Mouse (Mus musculus): ENCODE results near the gene Arrdc5. TPM values are rescaled to one million over a fixed set of nuclear protein-coding genes. Genes with fewer than 3 reads are reported as not detected.

Arrdc5 gene
- polyA plus RNA-seq, 1 experiment from 2014 or later = not detected

DNA sequence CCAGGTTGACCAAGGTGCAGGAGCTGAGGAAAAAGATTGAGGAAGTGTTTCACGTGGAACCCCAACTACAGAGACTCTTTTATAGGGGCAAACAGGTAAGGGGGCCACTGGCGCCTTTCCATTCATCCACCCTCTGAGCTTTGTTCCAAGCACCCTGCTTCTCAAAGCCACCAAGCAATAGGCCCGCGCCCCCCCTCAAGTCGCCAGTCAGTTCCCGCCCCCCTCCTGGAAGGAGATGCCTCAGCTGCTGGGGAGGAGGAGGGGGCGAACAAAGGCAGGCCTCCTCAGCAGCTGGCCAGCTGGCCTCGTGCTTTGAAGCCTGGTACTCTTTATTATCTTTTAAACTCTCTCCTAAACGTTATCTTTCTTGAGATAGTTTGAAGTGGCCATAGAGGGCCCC lies 5.1 kb upstream of the Arrdc5 start:
- no peak overlapping the region for H3K27ac ChIP-seq (ENCODE audit: low read length)
- H3K9ac ChIP-seq (replicated peaks; ENCODE audit: low read depth, low read length) = no peak overlapping the region; the same call in 1 of the 2 replicates
- no peak for ATAC-seq
- H3K4me3 ChIP-seq (replicated peaks; ENCODE audit: low read length) = peak overlapping the region; percentile 83
- peak overlapping the region; percentile 90 for H3K4me2 ChIP-seq (ENCODE audit: low read length)
- no peaks in the 10 kb centered on the region for H3K36me3 ChIP-seq (ENCODE audit: control insufficient read depth, insufficient read depth)
- peaks cover 26% of the 10 kb centered on the region for H3K4me1 ChIP-seq (replicated peaks; ENCODE audit: control insufficient read depth, insufficient read depth, low read length)
- WGBS = 20% methylated on average over 9 of the region's 9 CpGs
- H3K27me3 ChIP-seq (replicated peaks; ENCODE audit: control insufficient read depth, insufficient read depth, low read length) = no peaks in the 10 kb centered on the region
- H3K9me3 ChIP-seq (ENCODE audit: control insufficient read depth, low read length) = no peaks in the 10 kb centered on the region

DNA sequence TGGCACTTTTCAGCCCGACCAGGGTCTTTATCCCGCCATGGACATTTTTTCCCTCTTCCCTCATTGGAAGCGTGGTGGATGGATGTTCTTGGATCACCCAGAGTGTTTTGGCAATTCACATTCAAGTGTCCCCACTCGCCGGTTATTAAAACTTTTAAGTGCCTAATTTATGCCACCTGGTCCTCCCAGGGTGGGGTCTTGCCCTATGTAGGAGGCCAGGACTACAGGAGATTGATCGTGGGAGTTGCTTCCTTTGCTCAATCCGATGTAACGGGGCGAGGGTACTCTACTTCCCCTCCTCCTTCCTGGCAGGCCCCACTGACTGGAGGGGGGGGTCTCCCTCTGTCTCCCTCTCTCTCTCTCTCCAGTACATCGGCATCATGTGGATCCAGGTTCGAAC lies 4.6 kb upstream of the Arrdc5 start:
- H3K4me2 ChIP-seq (ENCODE audit: low read length) = peak overlapping the region; percentile 90
- no peaks in the 10 kb centered on the region for H3K36me3 ChIP-seq (ENCODE audit: control insufficient read depth, insufficient read depth)
- H3K27me3 ChIP-seq (replicated peaks; ENCODE audit: control insufficient read depth, insufficient read depth, low read length) = no peaks in the 10 kb centered on the region
- peak overlapping the region; percentile 83 for H3K4me3 ChIP-seq (replicated peaks; ENCODE audit: low read length)
- 11% methylated on average over 11 of the region's 11 CpGs for WGBS
- peaks cover 26% of the 10 kb centered on the region for H3K4me1 ChIP-seq (replicated peaks; ENCODE audit: control insufficient read depth, insufficient read depth, low read length)
- peak overlapping the region; percentile 37 for H3K9ac ChIP-seq (replicated peaks; ENCODE audit: low read depth, low read length)
- ATAC-seq = no peak
- H3K9me3 ChIP-seq (ENCODE audit: control insufficient read depth, low read length) = no peaks in the 10 kb centered on the region
- no peak overlapping the region for H3K27ac ChIP-seq (ENCODE audit: low read length)

DNA sequence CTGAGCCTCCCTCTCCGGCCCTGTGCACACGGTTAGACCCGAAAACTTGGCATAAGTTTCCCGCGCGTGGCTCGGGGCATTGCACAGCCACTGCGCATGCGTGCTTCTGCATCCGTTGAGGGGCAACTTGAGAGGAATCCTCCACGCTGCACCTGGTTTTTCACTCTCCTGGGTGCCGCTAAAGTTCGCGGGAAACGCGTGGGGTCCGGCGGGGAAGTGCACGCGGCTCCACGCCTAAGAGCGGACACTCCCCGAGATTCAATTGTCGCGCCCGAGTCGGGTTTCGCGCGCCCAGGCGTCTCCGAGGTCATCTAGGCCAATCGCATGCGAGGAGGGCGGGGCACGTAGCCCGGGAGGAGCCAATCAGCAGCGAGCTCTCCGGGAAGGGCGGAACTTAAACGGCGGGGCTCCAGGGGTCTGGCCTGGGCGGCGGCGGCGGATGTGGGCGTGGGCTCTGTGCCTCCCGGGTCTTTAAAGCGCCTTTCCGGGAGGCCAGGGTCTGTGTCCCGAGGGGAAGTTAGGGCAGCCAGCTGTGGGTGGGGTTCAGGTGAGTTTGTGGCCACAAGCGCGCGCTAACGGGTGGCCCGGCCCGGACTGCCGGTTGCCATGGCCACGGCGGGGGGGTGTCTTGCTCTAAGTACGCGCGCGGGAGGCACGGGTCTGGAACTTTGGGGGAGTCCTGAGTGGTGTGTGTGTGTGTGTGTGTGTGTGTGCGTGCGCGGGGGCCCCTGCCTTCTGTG lies 3.9 kb upstream of the Arrdc5 start:
- 0 out of 2 replicates have a peak overlapping the region, but pooled peaks have one; percentile 33 for H3K27ac ChIP-seq (ENCODE audit: low read length)

DNA sequence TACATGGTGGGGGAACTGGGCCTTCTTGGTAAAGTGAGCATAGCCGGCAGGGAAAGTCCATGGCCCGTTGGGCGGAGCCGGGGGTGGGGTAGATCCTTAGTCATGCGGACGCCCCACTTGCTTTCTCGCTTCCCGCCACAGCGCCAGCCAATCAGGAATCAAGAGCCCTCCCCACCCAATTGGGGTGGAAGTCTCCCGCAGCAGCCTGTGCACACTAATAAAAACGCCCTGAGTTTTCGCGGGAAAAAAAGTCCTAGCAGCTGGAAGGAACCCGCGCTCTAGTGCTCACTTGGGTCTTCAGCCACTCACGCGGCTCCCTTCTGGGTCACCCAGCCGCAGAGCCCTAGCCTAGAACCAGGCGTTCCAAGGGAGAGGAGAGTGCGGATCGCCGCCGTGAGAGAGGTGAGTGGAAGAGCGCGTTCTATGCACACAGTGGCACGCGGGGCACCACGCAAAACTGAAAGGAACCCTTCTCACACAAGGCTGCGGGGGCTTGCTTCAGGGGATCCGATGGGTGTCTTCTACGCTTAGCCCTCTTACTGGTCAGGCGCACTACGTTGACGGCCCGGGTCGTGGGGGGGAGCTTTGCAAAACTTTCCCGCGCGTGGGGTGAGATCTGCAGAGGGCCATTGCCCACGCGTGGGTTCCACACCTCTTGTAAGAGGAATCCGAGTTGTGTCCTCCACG lies 3.2 kb upstream of the Arrdc5 start, which contains the start of gene Uhrf1:
Uhrf1 (plus strand) TSS at position 162 of the 687 bp plus-strand sequence.
- peak within 1 kb of the TSS; percentile 90 for H3K4me2 ChIP-seq (ENCODE audit: low read length)
- peak within 1 kb of the TSS; percentile 83 for H3K4me3 ChIP-seq (replicated peaks; ENCODE audit: low read length)
- peaks cover 26% of the 10 kb centered on the region for H3K4me1 ChIP-seq (replicated peaks; ENCODE audit: control insufficient read depth, insufficient read depth, low read length)
- ATAC-seq = peak; percentile 61
- H3K9ac ChIP-seq (replicated peaks; ENCODE audit: low read depth, low read length) = peak within 1 kb of the TSS; percentile 63
- H3K27ac ChIP-seq (ENCODE audit: low read length) = peak within 1 kb of the TSS; percentile 45; the same call in 1 of the 2 replicates
- no peaks in the 10 kb centered on the region for H3K9me3 ChIP-seq (ENCODE audit: control insufficient read depth, low read length)
- H3K36me3 ChIP-seq (ENCODE audit: control insufficient read depth, insufficient read depth) = no peaks in the 10 kb centered on the region
- H3K27me3 ChIP-seq (replicated peaks; ENCODE audit: control insufficient read depth, insufficient read depth, low read length) = no peaks in the 10 kb centered on the region
- WGBS = under 1% methylated on average over 43 of the region's 43 CpGs

More for the DNA sequence above, 3.9 kb upstream of the Arrdc5 start:
- H3K4me3 ChIP-seq (replicated peaks; ENCODE audit: low read length) = peak overlapping the region; percentile 83
- under 1% methylated on average over 68 of the region's 68 CpGs for WGBS
- no peaks in the 10 kb centered on the region for H3K36me3 ChIP-seq (ENCODE audit: control insufficient read depth, insufficient read depth)
- peaks cover 26% of the 10 kb centered on the region for H3K4me1 ChIP-seq (replicated peaks; ENCODE audit: control insufficient read depth, insufficient read depth, low read length)
- H3K4me2 ChIP-seq (ENCODE audit: low read length) = peak overlapping the region; percentile 90
- H3K9ac ChIP-seq (replicated peaks; ENCODE audit: low read depth, low read length) = peak overlapping the region; percentile 63
- H3K27me3 ChIP-seq (replicated peaks; ENCODE audit: control insufficient read depth, insufficient read depth, low read length) = no peaks in the 10 kb centered on the region
- H3K9me3 ChIP-seq (ENCODE audit: control insufficient read depth, low read length) = no peaks in the 10 kb centered on the region
- ATAC-seq = peak; percentile 97

DNA sequence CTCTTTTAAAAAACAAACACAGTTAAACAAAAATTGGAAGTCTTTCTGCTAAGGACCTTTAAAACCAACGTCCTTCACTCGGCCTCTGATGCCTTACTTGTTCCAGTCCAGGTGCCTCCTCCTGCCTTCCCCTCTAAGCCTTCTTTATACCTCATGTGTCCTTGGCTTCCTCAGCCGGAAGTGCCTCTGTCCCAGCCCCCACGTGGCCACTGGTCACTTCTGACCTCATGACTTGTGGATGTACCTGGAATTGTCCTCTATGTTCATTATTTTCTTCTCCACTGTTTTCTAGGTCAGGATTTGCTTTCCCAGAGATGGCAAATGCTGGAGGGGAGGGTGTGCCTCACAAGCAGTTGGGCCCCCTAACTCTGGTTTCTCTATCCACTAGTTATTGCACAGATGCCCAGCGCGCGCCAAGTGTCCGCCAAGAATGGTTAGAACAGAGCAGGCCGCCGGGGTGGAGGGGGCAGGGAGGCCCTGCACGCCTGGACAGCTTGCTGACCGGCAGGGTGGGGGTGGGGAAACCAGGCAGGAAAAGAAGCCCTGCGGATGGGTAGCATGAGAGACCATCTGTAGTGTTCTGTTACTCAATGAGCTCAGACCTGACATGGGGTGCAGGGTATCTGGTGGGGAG lies 2.4 kb upstream of the Arrdc5 start:
- Histone ChIP-seq H3K9me3 (ENCODE audit: control insufficient read depth, low read length) (no peaks in the 10 kb centered on the region), H3K4me3 (replicated peaks; ENCODE audit: low read length) (no peak overlapping the region), H3K4me2 (ENCODE audit: low read length) (no peak overlapping the region; the same call in 1 of the 2 replicates), H3K27me3 (replicated peaks; ENCODE audit: control insufficient read depth, insufficient read depth, low read length) (no peaks in the 10 kb centered on the region), H3K9ac (replicated peaks; ENCODE audit: low read depth, low read length) (no peak overlapping the region), H3K36me3 (ENCODE audit: control insufficient read depth, insufficient read depth) (no peaks in the 10 kb centered on the region), H3K27ac (ENCODE audit: low read length) (no peak overlapping the region), H3K4me1 (replicated peaks; ENCODE audit: control insufficient read depth, insufficient read depth, low read length) (peaks cover 26% of the 10 kb centered on the region)
- 25% methylated on average over 13 of the region's 13 CpGs for WGBS
- no peak for ATAC-seq

DNA sequence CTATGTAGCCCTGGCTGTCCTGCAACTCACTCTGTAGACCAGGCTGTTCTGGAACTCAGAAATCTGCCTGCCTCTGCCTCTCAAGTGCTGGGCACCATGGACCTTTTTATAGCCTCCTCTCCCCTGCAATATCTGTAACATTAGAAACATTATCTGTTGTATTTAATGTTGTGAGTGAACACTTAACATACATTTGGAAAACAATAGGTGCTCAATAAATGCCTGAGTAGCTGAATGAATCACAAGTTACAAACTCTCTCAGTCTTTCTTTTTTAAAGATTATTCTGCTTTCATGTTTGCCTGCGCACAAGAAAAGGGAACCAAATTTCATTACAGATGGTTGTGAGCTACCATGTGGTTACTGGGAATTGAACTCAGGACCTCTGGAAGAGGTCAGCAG lies 1.8 kb downstream of the Arrdc5 start:
- H3K27me3 ChIP-seq (replicated peaks; ENCODE audit: control insufficient read depth, insufficient read depth, low read length) = no peaks in the 10 kb centered on the region
- no peak for ATAC-seq
- peaks cover 3% of the 10 kb centered on the region for H3K4me1 ChIP-seq (replicated peaks; ENCODE audit: control insufficient read depth, insufficient read depth, low read length)
- no peaks in the 10 kb centered on the region for H3K36me3 ChIP-seq (ENCODE audit: control insufficient read depth, insufficient read depth)
- H3K4me3 ChIP-seq (replicated peaks; ENCODE audit: low read length) = no peak overlapping the region
- H3K9me3 ChIP-seq (ENCODE audit: control insufficient read depth, low read length) = no peaks in the 10 kb centered on the region
- H3K27ac ChIP-seq (ENCODE audit: low read length) = no peak overlapping the region
- no peak overlapping the region for H3K9ac ChIP-seq (replicated peaks; ENCODE audit: low read depth, low read length)
- WGBS = 100% methylated on average over 1 of the region's 1 CpGs
- no peak overlapping the region for H3K4me2 ChIP-seq (ENCODE audit: low read length)

DNA sequence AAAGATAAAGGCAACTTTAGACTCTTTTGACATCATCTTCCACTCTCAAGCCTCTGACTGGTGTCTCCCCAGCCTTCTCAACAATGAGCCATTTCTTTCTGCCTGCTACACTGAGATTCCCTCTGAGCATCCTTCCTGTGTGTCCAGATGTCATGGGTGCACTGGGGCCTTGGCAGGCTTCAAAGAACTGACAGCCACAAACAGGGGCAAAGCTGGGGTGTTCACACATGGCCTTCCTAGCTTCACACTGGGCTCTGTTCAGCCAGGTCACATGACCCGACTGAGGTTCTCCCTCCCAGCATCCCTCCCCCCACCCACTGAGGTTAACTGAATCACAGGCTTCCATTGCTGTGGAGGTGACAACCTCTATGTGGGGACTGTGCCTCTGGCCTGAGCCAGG lies 3.9 kb downstream of the Arrdc5 start:
- no peak overlapping the region for H3K4me3 ChIP-seq (replicated peaks; ENCODE audit: low read length)
- H3K9me3 ChIP-seq (ENCODE audit: control insufficient read depth, low read length) = no peaks in the 10 kb centered on the region
- H3K9ac ChIP-seq (replicated peaks; ENCODE audit: low read depth, low read length) = no peak overlapping the region
- H3K4me2 ChIP-seq (ENCODE audit: low read length) = no peak overlapping the region
- ATAC-seq = no peak
- no peaks in the 10 kb centered on the region for H3K27me3 ChIP-seq (replicated peaks; ENCODE audit: control insufficient read depth, insufficient read depth, low read length)
- WGBS = 59% methylated on average over 1 of the region's 1 CpGs
- H3K36me3 ChIP-seq (ENCODE audit: control insufficient read depth, insufficient read depth) = no peaks in the 10 kb centered on the region
- H3K27ac ChIP-seq (ENCODE audit: low read length) = no peak overlapping the region
- no peaks in the 10 kb centered on the region for H3K4me1 ChIP-seq (replicated peaks; ENCODE audit: control insufficient read depth, insufficient read depth, low read length)

DNA sequence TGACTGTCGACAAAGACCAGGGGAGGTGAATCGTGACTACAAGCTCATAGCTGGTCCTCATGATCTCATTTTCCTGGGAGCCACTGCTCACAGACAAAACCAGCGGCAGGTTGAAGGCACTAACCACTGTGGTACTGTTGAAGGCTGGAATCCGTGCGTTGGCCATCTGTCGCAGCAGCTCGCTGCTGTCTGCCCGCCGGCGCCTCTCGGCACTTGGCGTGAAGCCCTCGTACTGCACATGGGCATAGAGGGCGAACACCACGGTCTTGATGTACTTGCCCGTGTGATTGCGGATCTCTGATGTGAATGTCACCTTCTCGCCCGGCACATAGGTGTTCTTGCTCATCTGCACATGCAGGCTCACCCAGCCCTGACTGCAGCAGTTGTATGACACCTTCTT lies 5.8 kb downstream of the Arrdc5 start:
- Histone ChIP-seq H3K4me2 (ENCODE audit: low read length) (no peak overlapping the region), H3K4me3 (replicated peaks; ENCODE audit: low read length) (no peak overlapping the region), H3K9ac (replicated peaks; ENCODE audit: low read depth, low read length) (no peak overlapping the region), H3K36me3 (ENCODE audit: control insufficient read depth, insufficient read depth) (no peaks in the 10 kb centered on the region), H3K27ac (ENCODE audit: low read length) (no peak overlapping the region), H3K4me1 (replicated peaks; ENCODE audit: control insufficient read depth, insufficient read depth, low read length) (peaks cover 11% of the 10 kb centered on the region), H3K9me3 (ENCODE audit: control insufficient read depth, low read length) (no peaks in the 10 kb centered on the region), H3K27me3 (replicated peaks; ENCODE audit: control insufficient read depth, insufficient read depth, low read length) (no peaks in the 10 kb centered on the region)
- ATAC-seq = no peak
- whole genome bisulfite sequencing = 86% methylated on average over 19 of the region's 19 CpGs

DNA sequence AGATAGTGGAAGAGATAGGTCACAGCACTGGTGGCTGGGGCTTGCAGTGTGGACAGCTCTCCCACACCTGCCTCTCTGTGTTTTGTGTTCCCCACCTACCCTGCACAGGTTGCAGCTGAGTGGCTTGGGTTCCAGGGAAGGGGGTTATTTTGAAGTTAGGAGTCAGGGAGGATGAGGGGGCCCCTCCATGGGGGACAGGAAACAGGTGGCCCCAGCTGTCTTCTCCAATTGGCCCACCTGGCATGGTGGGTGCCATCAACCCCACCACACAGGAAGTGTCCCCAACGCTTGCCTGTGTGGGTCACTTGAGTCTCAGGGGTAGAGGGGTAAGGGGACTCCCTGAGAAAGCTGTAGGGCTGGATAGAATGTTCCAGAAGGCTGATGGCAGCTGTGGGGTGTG lies 6.8 kb downstream of the Arrdc5 start:
- no peak for ATAC-seq
- Histone ChIP-seq H3K4me3 (replicated peaks; ENCODE audit: low read length) (no peak overlapping the region), H3K27ac (ENCODE audit: low read length) (no peak overlapping the region)

More for the DNA sequence above, 6.8 kb downstream of the Arrdc5 start:
- 100% methylated on average over 1 of the region's 1 CpGs for WGBS
- Histone ChIP-seq H3K4me2 (ENCODE audit: low read length) (no peak overlapping the region), H3K9me3 (ENCODE audit: control insufficient read depth, low read length) (no peaks in the 10 kb centered on the region), H3K4me1 (replicated peaks; ENCODE audit: control insufficient read depth, insufficient read depth, low read length) (peaks cover 11% of the 10 kb centered on the region), H3K27me3 (replicated peaks; ENCODE audit: control insufficient read depth, insufficient read depth, low read length) (no peaks in the 10 kb centered on the region), H3K9ac (replicated peaks; ENCODE audit: low read depth, low read length) (no peak overlapping the region), H3K36me3 (ENCODE audit: control insufficient read depth, insufficient read depth) (no peaks in the 10 kb centered on the region)
